Mouse (Mus musculus) ovary, postnatal 36 days (tissue): ENCODE measurements at regions not wholly inside any gene's neighbourhood (a gene's known extent, or its start where the extent isn't known, plus 50 kb on each side); places are given as distances from the start of the nearest gene placed in this dataset.
"Not testable (repeated sequence)": the region's sequence is repeated elsewhere in the genome, so short reads cannot be mapped to it uniquely, and the experiment has no call there.

Experiments used
- DNase-seq: peaks from one replicate; pipeline ENCODE4 v3.0.0; 2022; ENCODE audit warnings: low spot score, mixed read lengths

- DNase-seq, result no peak
Measured at GRCm38 (mm10) chr3:37835135-37835534, 110.8 kb upstream of the Gm5148 start.

GRCm38 (mm10) chr3:37834626-37835025 lies 110.3 kb upstream of the Gm5148 start:
- DNase-seq, result no peak

GRCm38 (mm10) chr3:37833387-37833786 lies 109.1 kb upstream of the Gm5148 start:
- DNase-seq, result no peak

- DNase-seq, result no peak
Measured at GRCm38 (mm10) chr3:37827546-37827945, 103.3 kb upstream of the Gm5148 start.

GRCm38 (mm10) chr3:37825602-37826001 lies 101.3 kb upstream of the Gm5148 start:
- DNase-seq, result no peak

GRCm38 (mm10) chr3:37824681-37825080 lies 100.4 kb upstream of the Gm5148 start:
- DNase-seq, result no peak

GRCm38 (mm10) chr3:37819503-37819902 lies 95.2 kb upstream of the Gm5148 start:
- no peak for DNase-seq

GRCm38 (mm10) chr3:37817434-37817805 lies 93.1 kb upstream of the Gm5148 start:
- no peak for DNase-seq

GRCm38 (mm10) chr3:37816781-37817433 lies 92.6 kb upstream of the Gm5148 start:
- DNase-seq, result no peak

GRCm38 (mm10) chr3:37815771-37816170 lies 91.5 kb upstream of the Gm5148 start:
- DNase-seq, result no peak

GRCm38 (mm10) chr3:37812936-37813335 lies 88.6 kb upstream of the Gm5148 start:
- no peak for DNase-seq

- DNase-seq, result no peak
Measured at GRCm38 (mm10) chr3:37811429-37811828, 87.1 kb upstream of the Gm5148 start.

GRCm38 (mm10) chr3:37810763-37811162 lies 86.5 kb upstream of the Gm5148 start:
- DNase-seq, result no peak

- no peak for DNase-seq
Measured at GRCm38 (mm10) chr3:37805805-37806148, 81.5 kb upstream of the Gm5148 start.

- DNase-seq, result no peak
Measured at GRCm38 (mm10) chr3:37804941-37805804, 80.9 kb upstream of the Gm5148 start.

GRCm38 (mm10) chr3:37804261-37804660 lies 80.0 kb upstream of the Gm5148 start:
- DNase-seq, result no peak

GRCm38 (mm10) chr3:37803781-37804180 lies 79.5 kb upstream of the Gm5148 start:
- DNase-seq, result not testable (repeated sequence)

GRCm38 (mm10) chr3:37801551-37801950 lies 77.3 kb upstream of the Gm5148 start:
- DNase-seq, result no peak

GRCm38 (mm10) chr3:37799809-37800208 lies 75.5 kb upstream of the Gm5148 start:
- DNase-seq, result no peak

GRCm38 (mm10) chr3:37789711-37790110 lies 65.4 kb upstream of the Gm5148 start:
- no peak for DNase-seq

- no peak for DNase-seq
Measured at GRCm38 (mm10) chr3:37789143-37789697, 64.9 kb upstream of the Gm5148 start.

- no peak for DNase-seq
Measured at GRCm38 (mm10) chr3:37788366-37788765, 64.1 kb upstream of the Gm5148 start.

- no peak for DNase-seq
Measured at GRCm38 (mm10) chr3:37786792-37787191, 62.5 kb upstream of the Gm5148 start.
